Mouse (Mus musculus) retina, postnatal 7 days (tissue): ENCODE measurements around the gene Ankrd33b.

ENCODE experiments used
- DNase-seq: peaks from one replicate; pipeline ENCODE4 v3.0.0-alpha.2; 2012; ENCODE audit warnings: low read depth, low spot score

The Ankrd33b gene

GRCm38 (mm10) chr15:31368556-31368955 lies 1.0 kb upstream of the Ankrd33b start:
- DNase-seq: no peak

- no peak for DNase-seq
Measured at GRCm38 (mm10) chr15:31366596-31367480, 688 bp downstream of the Ankrd33b start.

- no peak for DNase-seq
Measured at GRCm38 (mm10) chr15:31365720-31366591, 1.6 kb downstream of the Ankrd33b start.

DNA sequence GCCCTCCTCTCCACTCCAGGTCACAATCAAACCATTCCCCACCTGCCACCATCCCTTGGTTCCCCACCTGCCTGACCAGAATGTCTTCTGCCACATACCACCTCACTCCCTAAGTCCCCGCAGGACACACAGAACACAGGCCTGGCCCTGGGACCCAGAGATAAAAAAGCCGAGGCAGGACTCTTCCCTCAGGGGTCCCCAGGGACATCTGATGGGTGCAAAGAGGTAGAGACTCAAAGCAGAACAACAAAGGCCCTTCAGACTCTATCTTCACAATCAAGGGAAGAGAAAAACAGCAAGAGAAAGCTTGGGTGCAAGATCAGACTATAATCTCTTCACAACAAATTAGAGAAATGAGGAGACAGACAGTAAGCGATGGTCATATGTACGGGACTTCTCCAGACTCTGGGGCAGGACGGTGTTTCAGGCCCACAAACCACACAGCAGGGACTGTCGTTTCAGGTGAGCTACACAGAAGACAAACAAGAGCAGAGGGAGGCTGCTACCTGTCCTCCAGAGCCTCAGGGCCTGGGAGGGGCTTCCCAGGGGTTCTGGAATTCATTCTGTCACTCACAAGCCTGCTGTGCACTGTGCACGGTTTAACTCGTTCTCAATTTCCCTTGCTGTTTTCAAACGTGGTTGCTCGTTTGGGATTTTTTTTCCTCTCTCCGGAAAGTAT lies 2.3 kb downstream of the Ankrd33b start:
- no peak for DNase-seq

DNA sequence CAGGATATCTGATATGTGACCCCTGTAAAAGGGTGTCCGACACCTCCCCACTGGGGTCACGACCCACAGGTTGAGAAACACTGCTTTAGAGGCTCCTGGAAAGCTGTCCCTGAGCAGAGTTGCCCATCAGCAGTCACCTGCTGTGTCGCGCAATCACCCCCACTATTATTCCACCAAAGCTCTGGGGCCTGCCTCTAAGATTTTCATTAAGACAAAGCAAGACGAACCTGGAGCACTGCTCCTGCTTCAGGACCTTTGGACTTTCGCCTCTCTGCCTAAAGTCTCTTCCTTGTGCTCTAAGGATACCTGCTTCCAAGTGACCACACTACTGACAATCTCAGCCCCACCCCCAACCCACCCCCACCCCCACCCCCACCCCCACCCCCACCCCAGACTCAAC lies 3.1 kb downstream of the Ankrd33b start:
- no peak for DNase-seq

GRCm38 (mm10) chr15:31363981-31364361 lies 3.6 kb downstream of the Ankrd33b start:
- DNase-seq: no peak

DNA sequence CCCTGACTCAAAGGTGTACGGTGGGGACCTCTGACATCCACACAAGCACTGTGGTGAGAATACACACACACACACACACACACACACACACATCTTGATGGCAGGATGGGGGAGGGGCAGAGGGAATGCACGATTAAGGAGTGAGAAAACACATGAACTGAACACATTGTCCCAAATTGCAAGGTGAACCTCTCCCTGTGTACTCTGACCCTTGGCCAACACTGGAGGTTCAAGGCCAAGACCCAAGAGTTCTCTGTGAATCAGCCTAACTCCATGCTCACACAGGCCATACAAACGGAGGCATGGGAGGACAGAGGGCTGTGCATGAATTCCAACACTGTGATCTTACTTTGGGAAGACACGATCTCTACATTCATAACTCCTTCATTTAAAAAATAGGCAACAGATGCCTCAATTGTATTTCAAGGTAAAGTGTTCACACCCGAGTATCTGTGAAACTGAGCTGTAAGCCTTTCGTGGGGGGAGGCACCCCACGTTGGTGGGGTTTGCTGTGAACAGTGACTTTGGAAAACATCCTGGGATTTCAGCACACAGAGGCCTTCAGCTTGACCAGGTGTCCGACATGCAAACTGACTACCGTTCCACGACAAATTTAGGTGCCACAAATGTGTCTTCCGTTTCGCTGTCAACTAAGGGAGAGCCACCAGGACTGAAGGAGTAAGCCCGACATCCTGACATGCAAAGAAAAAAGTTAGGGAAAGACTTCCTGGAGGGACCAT lies 4.1 kb downstream of the Ankrd33b start:
- no peak for DNase-seq

DNA sequence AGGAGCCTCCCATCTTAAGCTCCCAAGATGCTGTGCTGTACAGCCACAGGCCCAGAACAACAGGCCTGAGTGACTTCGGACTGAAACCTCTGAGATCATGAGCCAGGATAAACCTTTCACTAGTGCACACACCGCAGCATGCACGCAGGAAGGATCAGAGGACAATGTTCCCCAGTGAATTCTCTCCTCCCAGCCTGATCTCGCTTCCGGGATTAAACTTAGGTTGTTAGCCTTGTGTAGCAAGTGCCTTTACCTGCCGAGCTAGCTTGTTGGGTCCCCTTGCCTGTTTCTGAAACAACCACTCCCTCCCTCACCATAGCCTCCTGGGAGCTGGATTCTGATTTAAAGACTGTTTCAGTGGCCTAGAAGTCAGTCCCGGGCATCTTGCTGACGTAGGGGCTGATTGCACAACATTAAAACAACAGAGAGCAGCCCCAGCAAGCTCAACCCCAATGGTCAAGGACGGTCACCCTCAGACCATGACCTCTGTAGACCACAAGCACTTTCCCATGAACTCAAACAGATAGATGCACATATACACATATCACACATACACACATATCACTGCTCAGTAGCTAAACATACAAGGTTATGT lies 6.2 kb downstream of the Ankrd33b start:
- no peak for DNase-seq

DNA sequence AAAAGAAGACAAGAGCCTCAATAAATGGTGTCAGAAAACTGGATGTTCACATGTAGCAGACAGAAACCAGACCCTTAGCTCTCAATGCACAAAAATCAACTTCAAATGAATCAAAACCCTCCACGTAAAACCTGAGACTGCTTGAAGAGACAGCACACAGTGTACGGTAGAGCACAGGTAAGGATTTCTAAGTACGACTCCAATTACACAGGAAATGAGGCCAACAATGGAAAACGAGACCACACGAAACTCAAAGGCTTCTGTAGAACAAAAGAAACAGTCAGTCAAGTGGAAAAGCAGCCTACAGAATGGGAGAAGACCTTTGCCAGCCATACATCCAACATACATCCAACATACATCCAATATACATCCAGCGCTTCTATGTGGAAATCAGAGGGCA lies 6.9 kb downstream of the Ankrd33b start:
- DNase-seq: no peak

GRCm38 (mm10) chr15:31359805-31360204 lies 7.7 kb downstream of the Ankrd33b start:
- no peak for DNase-seq

GRCm38 (mm10) chr15:31352494-31353279 lies 14.8 kb downstream of the Ankrd33b start:
- no peak for DNase-seq

GRCm38 (mm10) chr15:31349810-31350341 lies 17.6 kb downstream of the Ankrd33b start:
- DNase-seq: no peak

DNA sequence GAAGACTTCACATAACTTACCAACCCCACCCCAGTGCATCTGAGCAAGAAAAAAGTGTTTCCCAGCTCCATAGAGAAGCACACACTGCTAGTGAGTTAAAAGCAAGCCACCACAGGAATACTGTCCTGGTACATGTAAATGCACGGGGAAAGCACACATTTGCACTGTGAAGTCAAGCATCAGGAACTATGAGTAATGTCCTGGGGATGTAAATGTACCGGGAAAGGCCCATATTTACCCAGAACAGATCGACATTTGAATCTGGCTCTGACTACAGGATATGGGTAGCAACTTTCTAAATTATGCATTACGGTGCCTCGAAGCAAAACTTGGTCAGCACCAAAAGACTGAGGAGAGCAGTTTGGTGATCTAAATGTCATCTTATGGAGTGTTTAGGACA lies 18.5 kb downstream of the Ankrd33b start:
- no peak for DNase-seq

DNA sequence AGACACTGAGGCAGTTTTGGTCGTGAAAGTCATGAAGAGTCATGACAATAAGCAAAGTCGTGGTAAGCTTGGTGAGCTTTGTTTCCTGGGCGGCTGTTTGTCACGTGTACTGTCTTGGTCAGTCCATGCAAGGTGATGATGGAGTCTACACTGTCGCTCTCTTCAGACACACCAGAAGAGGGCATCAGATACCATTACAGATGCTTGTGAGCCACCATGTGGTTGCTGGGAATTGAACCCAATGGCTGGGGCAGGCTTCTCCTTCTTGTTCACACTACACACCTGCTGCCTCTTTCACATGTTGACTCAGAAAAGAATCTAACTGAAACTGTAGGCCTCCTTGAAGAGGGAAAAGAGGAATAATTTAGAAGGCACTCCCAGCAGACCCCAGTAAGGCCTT lies 19.3 kb downstream of the Ankrd33b start:
- no peak for DNase-seq

GRCm38 (mm10) chr15:31346508-31346907 lies 21.0 kb downstream of the Ankrd33b start:
- no peak for DNase-seq

DNA sequence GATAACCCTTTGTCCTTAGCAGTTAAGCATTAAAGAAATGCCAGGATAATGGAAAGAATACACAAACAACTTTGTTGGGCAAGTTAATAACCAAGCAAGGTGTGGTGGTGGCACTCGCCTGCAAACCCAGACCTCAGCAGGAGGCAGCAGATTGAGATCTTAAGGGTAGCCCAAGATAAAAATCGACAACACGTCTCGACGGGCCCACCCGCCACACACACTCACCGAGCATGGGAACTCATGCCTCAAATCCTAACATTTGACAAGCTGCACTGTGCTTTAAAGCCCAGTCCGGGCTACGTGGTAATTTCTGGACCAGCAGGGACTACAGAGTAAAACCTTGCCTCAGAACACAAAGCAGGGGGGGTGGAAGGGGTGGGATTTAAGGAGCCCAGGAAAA lies 22.2 kb downstream of the Ankrd33b start:
- no peak for DNase-seq

DNA sequence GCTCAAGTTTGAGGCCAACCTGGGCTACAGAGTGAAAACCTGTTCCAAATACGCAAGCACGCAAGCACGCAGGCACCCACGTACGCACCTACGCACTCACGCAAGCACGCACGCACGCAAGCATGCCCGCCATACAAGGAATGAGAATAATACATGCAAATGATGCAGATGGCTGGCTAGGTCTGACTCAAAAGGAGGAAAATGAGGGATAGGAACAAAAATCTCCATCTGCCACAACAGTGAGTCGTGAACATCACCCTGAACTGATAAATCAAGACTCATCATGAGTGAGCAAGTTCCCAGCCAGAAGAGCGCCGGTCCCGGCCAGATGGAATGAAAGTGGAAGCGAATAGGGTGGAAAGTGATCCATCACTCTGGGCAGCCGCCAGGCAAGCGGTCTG lies 22.7 kb downstream of the Ankrd33b start:
- no peak for DNase-seq

GRCm38 (mm10) chr15:31343602-31344001 lies 23.9 kb downstream of the Ankrd33b start:
- DNase-seq: no peak

GRCm38 (mm10) chr15:31342496-31342901 lies 25.0 kb downstream of the Ankrd33b start:
- no peak for DNase-seq

GRCm38 (mm10) chr15:31342001-31342400 lies 25.5 kb downstream of the Ankrd33b start:
- DNase-seq: no peak
